Mouse (Mus musculus) G1E (cell line): ENCODE measurements around the gene Sirt3.

Experiments used
- CTCF ChIP-seq: IDR thresholded peaks from 2 replicates; pipeline ENCODE4 v1.5.1; 2012; ENCODE audit warnings: low read depth, low read length, inconsistent platforms, mixed read lengths
- GATA1 ChIP-seq: IDR thresholded peaks from 2 replicates; pipeline ENCODE4 v1.6.1; 2012; ENCODE audit warnings: borderline replicate concordance, low read length, inconsistent platforms, mixed read lengths
- POLR2AphosphoS5 ChIP-seq: IDR thresholded peaks from 2 replicates; pipeline ENCODE4 v1.6.1; 2012; ENCODE audit warnings: low read depth, low read length, inconsistent platforms; ENCODE audit not compliant: insufficient replicate concordance
- TAL1 ChIP-seq: conservative IDR thresholded peaks from 2 replicates; pipeline ENCODE4 v1.6.1; 2012; ENCODE audit warnings: low read depth, low read length, inconsistent platforms, mixed read lengths

- no peak for TF ChIP-seq CTCF
- no peak for TF ChIP-seq TAL1
- TF ChIP-seq POLR2AphosphoS5, result no peak
- TF ChIP-seq GATA1, result no peak
These were observed 26.0 kb downstream of the Sirt3 start, which contains the start of gene Gm45785 for GRCm38 (mm10) chr7:140855860-140856784.
